Mouse (Mus musculus) ES-E14 (cell line): ENCODE data around the gene Spag9. TPM values are rescaled to one million over a fixed set of nuclear protein-coding genes. Genes with fewer than 3 reads are reported as not detected.
A peak's percentile ranks its signal among the peaks of the same experiment; 100 is the strongest.

Experiments used
- DNase-seq: peaks from one replicate; pipeline ENCODE4 v3.0.0-alpha.2; 2013; ENCODE audit warnings: low read depth, low spot score
- H3K27ac ChIP-seq: 2 replicates; pipeline ENCODE4 v1.5.1; 2012; ENCODE audit warnings: low read depth, mild to moderate bottlenecking, low read length, moderate library complexity, mixed read lengths; ENCODE audit not compliant: poor library complexity, insufficient read depth, severe bottlenecking
- H3K36me3 ChIP-seq: 2 replicates; pipeline ENCODE4 v1.6.1; 2012; ENCODE audit warnings: mild to moderate bottlenecking, low read length, moderate library complexity, mixed read lengths; ENCODE audit not compliant: control insufficient read depth, poor library complexity, insufficient read depth, severe bottlenecking
- H3K4me1 ChIP-seq, 2 experiments: fragments of 150-350 bp in 1 of 2; sonication (generic) in 1 of 2; 2 replicates each; pipeline ENCODE4 v1.6.1; 2012; ENCODE audit warnings: low read length in 2 of 2, mild to moderate bottlenecking in 1 of 2, mixed read lengths in 1 of 2; ENCODE audit not compliant: control insufficient read depth in 2 of 2, insufficient read depth in 2 of 2, poor library complexity in 1 of 2
- H3K4me3 ChIP-seq, 2 experiments: fragments of 150-350 bp in 1 of 2; sonication (generic) in 1 of 2; 2 replicates each; pipeline ENCODE4 v1.5.1; 2012; ENCODE audit warnings: low read length in 2 of 2, low read depth in 1 of 2, mild to moderate bottlenecking in 1 of 2, mixed read lengths in 1 of 2; ENCODE audit not compliant: insufficient read depth in 1 of 2, poor library complexity in 1 of 2, severe bottlenecking in 1 of 2
- H3K9ac ChIP-seq: 2 replicates; pipeline ENCODE4 v1.6.1; 2012; ENCODE audit warnings: low read depth, mild to moderate bottlenecking, low read length, mixed read lengths; ENCODE audit not compliant: poor library complexity, insufficient read depth, severe bottlenecking
- H3K9me3 ChIP-seq: fragments of 150-350 bp; sonication (generic); 2 replicates; pipeline ENCODE4 v1.6.1; 2012; ENCODE audit warnings: low read depth, mild to moderate bottlenecking, low read length; ENCODE audit not compliant: control insufficient read depth, insufficient read depth
- CHD2 ChIP-seq: IDR thresholded peaks from 2 replicates; pipeline ENCODE4 v1.6.1; 2014; ENCODE audit warnings: mild to moderate bottlenecking, low read depth, low read length, inconsistent platforms
- HCFC1 ChIP-seq: IDR thresholded peaks from 2 replicates; pipeline ENCODE4 v1.6.1; 2012; ENCODE audit warnings: low read length, inconsistent platforms, borderline replicate concordance; ENCODE audit not compliant: insufficient read depth
- MAFK ChIP-seq: IDR thresholded peaks from 2 replicates; pipeline ENCODE4 v1.6.1; 2014; ENCODE audit warnings: mild to moderate bottlenecking, low read depth, low read length, inconsistent platforms; ENCODE audit not compliant: insufficient read depth
- ZC3H11A ChIP-seq: IDR thresholded peaks from 2 replicates; pipeline ENCODE4 v1.6.1; 2012; ENCODE audit warnings: low read depth, mild to moderate bottlenecking, inconsistent platforms, low read length, borderline replicate concordance
- ZNF384 ChIP-seq: IDR thresholded peaks from 2 replicates; pipeline ENCODE4 v1.6.1; 2012; ENCODE audit warnings: low read depth, low read length, inconsistent platforms
- in situ Hi-C, 2 experiments: fragments of 600-800 bp; cut with MboI; formaldehyde crosslinking; loops; one replicate each; pipeline ENCODE4 v1.15.1; 2025; ENCODE audit warnings: low sequenced_read_pairs in 2 of 2, inconsistent platforms in 1 of 2; ENCODE audit not compliant: unreplicated experiment in 2 of 2
- total RNA-seq: library from RNA; depleted of rRNA; stranded (reverse); fragments of 300-350 nt; gene quantifications from 2 replicates; pipeline ENCODE4 v1.2.3, GENCODE M21; 2012

The Spag9 gene
- total RNA-seq, 1 experiment, result 20.9 TPM

DNA sequence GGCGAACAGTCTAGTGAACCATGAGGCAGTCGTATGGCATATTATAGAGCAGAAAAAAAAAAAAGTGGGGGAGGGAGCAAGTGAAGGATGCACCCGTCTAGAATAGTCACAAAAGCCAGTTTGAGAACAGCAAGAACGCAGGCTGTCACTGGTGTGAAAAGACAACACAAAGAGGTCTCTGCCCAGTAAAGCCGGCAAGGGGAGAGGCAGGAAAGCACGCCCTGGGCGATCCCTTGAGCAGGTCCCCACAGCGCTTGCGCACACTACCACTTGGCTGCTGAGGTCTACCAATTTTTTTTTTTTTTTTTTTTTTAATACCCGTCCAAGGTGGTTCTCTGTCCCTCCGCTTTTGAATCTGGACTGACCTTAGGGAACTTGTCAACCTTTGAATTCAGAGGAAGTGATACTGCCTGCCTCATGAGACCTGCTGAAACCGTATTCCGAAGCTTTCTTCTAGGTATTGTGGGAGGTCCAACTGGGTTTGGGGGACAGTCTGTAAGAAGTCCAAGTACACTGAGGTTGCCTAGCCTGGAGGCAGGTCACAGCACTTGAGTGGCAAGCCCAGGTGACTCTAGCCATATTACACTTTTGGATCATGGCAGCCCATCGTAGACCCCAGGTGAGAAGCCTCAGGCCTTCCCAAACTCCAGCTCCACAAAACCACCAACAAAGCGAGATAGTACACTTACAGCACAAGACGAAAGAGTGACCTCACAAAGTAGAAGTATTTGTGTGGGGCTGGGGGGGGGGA lies 153.8 kb downstream of the Spag9 start:
- in situ Hi-C loops, result no loop called here

DNA sequence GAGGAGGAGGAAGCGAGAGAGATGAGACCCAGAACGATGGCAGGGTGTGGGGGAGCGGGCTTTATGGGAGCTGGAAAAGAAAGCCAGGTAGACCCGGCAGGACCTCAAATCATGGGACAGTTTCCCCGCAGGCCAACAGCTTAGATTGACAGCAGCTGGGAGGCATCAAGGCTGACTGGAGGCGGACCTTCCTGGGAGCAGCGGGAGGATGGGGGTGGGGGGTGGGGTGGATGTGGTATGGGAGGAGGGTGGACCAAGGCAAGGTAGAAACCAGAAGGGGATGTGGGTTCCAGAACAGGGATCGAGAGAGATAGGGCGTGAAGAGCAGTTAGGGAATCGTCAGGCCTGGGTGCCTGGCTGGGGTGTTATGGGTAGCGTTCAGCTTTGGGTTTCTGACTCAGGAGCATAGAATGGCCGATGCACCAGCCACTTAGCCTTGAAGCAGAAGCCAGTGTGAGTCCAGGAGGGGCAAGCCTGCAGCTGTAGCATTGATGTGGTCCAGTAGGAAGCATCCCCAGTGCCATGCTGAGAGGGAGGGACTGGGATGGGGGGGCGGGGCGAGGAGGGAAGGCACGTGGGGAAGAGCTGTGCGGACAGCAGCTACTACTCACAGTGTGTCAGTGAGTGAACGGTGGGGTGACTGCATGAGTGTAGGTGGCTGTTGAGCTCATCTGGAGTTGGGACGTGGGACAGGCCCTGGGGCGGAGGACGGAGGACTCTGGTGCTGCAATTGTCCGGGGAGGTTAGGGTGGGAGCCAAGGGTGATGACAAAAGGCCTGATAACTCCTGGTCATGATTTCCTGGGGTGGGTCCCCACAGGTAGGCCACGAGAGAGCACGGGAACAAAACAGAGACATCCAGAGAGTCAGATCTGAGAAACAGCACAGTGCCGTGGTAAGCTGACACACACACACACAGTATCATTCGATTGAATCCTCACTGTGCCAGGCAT lies 154.9 kb downstream of the Spag9 start:
- no peak for DNase-seq
- Histone ChIP-seq H3K4me1 (peaks cover 23 to 40% of the 10 kb centered on the region in 2 experiments), H3K27ac (peak overlapping the region; percentile 3; the same call in 1 of the 2 replicates), H3K36me3 (no peaks in the 10 kb centered on the region), H3K9me3 (no peaks in the 10 kb centered on the region), H3K4me3 (peak overlapping the region; percentile 18 to 26), H3K9ac (peak overlapping the region; percentile 7; the same call in 1 of the 2 replicates)
- in situ Hi-C loops, result no loop called here
- no peak for TF ChIP-seq CHD2

More for the DNA sequence above, 153.8 kb downstream of the Spag9 start:
- Histone ChIP-seq H3K4me1 (peaks cover 23 to 40% of the 10 kb centered on the region in 2 experiments), H3K36me3 (no peaks in the 10 kb centered on the region), H3K4me3 (peak overlapping the region; percentile 41 to 52), H3K9ac (peak overlapping the region; percentile 61; the same call in 1 of the 2 replicates), H3K27ac (no peak overlapping the region), H3K9me3 (no peaks in the 10 kb centered on the region)
- TF ChIP-seq ZC3H11A, result no peak
- peak; percentile 73 for TF ChIP-seq ZNF384
- no peak for DNase-seq

DNA sequence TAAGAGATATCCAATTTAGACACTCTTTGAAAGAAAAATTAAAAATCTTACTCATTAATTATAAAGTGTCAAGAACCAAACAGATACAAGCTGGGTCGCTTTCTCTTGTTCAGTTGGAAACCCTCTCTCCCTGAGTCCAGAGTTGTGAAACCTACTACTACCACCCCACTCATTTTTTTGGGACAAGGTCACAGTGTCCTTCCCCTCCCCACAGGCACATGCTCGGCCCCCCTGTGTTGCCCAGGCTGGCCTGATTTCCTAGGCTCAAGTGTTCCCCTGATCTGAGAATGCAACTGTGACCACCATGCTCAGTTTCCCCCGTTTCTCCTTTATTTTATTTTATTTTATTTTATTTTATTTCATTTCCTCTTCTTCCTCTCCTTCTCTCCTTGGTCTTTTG lies 158.3 kb downstream of the Spag9 start:
- DNase-seq, result no peak
- H3K9me3 ChIP-seq, result no peaks in the 10 kb centered on the region
- no peak for TF ChIP-seq CHD2
- TF ChIP-seq MAFK, result no peak
- TF ChIP-seq HCFC1, result no peak
- TF ChIP-seq ZC3H11A, result no peak
- no peak for TF ChIP-seq ZNF384
- in situ Hi-C loops, result no loop called here
- H3K4me1 ChIP-seq, result peaks cover 18 to 30% of the 10 kb centered on the region in 2 experiments
- H3K27ac ChIP-seq, result no peak overlapping the region
- H3K36me3 ChIP-seq, result no peaks in the 10 kb centered on the region
- no peak overlapping the region for H3K9ac ChIP-seq
- H3K4me3 ChIP-seq, result no peak overlapping the region

DNA sequence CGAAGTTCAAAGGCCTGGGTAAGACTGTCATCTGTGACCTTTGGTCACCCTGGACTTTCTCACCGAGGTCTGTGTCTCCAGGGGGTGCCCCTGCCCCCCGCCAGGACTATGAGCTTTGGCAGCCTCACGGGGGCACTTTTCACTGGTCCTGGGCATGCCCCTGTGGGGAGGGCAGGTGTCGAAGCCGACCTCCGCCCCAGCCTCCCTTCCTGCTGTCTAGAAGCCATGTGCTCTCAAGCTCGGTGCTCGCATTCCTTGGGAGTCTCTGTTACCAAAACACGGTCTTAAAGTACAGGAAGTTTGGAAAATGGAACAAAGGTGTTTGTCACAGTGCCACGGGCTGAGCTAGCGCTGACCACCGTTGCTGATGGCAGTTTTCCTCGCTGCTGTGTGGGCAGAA lies 162.6 kb downstream of the Spag9 start:
- peaks cover 10 to 36% of the 10 kb centered on the region in 2 experiments for H3K4me1 ChIP-seq
- no peaks in the 10 kb centered on the region for H3K36me3 ChIP-seq
- TF ChIP-seq ZC3H11A, result no peak
- H3K4me3 ChIP-seq, result no peak overlapping the region
- no peaks in the 10 kb centered on the region for H3K9me3 ChIP-seq
- H3K9ac ChIP-seq, result peak overlapping the region; percentile 20; the same call in 1 of the 2 replicates
- no peak for DNase-seq
- H3K27ac ChIP-seq, result peak overlapping the region; percentile 38
- in situ Hi-C loops, result no loop called here
